Mouse (Mus musculus) brain, embryonic 14.5 days (tissue): ENCODE data around the gene Zfp362.

ENCODE experiments used
- CTCF ChIP-seq: fragments of 200-500 bp; IDR thresholded peaks from 2 replicates; pipeline ENCODE4 v1.5.1; 2012; ENCODE audit warnings: inconsistent platforms, mild to moderate bottlenecking, moderate library complexity, borderline replicate concordance; ENCODE audit not compliant: insufficient read depth, insufficient read length; ENCODE audit errors: extremely low read depth
- POLR2A ChIP-seq: fragments of 200-500 bp; IDR thresholded peaks from 2 replicates; pipeline ENCODE4 v1.6.1; 2012; ENCODE audit warnings: mild to moderate bottlenecking, inconsistent platforms, borderline replicate concordance; ENCODE audit not compliant: poor library complexity, insufficient read depth, insufficient read length, severe bottlenecking; ENCODE audit errors: extremely low read depth

- no peak for TF ChIP-seq POLR2A
- no peak for TF ChIP-seq CTCF
Measured at GRCm38 (mm10) chr4:128727721-128728430, 78.0 kb downstream of the Zfp362 start.
